Mouse (Mus musculus): ENCODE measurements around the gene Lias. TPM values are rescaled to one million over a fixed set of nuclear protein-coding genes. Genes with fewer than 3 reads are reported as not detected.

Gene Lias
- polyA plus RNA-seq, 1 experiment from 2014 or later, result 67.8 TPM

GRCm38 (mm10) chr5:65391753-65392152 lies 456 bp downstream of the Lias start:
- Histone ChIP-seq H3K27ac (peak overlapping the region; percentile 99), H3K4me3 (peak overlapping the region; percentile 97), H3K4me1 (no peaks in the 10 kb centered on the region), H3K9me3 (no peaks in the 10 kb centered on the region), H3K27me3 (ENCODE audit: insufficient read depth, poor library complexity, severe bottlenecking) (no peaks in the 10 kb centered on the region), H3K36me3 (peaks cover 61% of the 10 kb centered on the region)
- DNase-seq (ENCODE audit: low spot score), result no peak
- 6% methylated on average over 12 of the region's 12 CpGs for WGBS

DNA sequence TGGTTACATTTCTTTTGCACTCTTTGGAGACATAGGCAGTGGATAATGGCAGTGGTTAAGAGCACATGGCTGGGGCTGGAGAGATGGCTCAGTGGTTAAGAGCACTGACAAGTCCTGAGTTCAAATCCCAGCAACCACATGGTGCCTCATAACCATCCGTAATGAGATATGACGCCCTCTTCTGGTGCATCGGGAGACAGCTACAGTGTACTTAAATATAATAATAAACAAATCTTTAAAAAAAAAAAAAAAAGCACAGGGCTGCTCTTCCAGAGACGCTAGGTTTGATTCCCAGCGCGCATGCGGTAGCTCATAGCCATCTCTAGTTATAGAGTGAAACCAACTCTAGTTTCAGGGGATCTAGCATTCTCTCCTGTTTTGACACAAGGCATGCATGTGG lies 3.1 kb downstream of the Lias start:
- no peak overlapping the region for H3K27ac ChIP-seq
- no peaks in the 10 kb centered on the region for H3K27me3 ChIP-seq (ENCODE audit: insufficient read depth, poor library complexity, severe bottlenecking)
- peaks cover 57% of the 10 kb centered on the region for H3K36me3 ChIP-seq
- H3K9me3 ChIP-seq, result no peaks in the 10 kb centered on the region
- H3K4me1 ChIP-seq, result no peaks in the 10 kb centered on the region
- WGBS, result 93% methylated on average over 7 of the region's 7 CpGs
- DNase-seq (ENCODE audit: low spot score), result no peak
- no peak overlapping the region for H3K4me3 ChIP-seq

DNA sequence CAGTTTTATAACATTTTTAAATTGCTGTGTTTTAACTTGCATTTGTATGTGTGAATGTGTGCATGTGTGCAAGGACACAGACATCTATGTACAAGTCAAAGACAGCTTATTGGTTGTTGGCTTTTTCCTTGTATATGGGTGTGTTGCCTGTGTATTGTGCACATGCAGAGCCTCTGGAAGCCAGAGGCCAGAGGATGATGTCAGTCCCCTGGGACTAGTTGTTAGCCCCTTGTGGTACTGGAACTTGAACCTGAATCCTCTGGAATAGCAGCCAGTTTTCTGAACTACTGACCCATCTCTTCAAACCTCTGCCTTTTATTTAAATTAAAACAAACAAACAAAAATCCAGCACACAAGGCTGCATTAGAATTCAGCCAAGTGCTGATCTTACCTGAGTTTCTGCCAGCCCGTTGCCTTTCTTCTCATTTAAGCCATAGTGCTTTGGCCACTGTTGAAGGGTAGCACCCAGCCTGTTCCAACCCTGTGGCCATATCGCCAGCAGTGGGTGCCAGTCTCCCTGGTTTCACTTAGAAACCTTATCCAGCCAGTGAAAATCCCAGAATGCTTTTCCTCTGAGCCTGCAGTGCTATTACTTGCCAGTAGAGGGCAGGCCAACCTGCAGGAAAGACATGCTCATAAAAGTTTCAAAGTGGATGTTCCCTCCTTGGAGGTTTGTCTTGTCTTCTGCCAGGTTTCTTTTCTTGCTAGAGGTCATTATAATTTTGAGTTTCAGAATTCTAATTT lies 10.1 kb downstream of the Lias start:
- peaks cover 83% of the 10 kb centered on the region for H3K36me3 ChIP-seq
- 30% methylated on average over 2 of the region's 2 CpGs for WGBS

DNA sequence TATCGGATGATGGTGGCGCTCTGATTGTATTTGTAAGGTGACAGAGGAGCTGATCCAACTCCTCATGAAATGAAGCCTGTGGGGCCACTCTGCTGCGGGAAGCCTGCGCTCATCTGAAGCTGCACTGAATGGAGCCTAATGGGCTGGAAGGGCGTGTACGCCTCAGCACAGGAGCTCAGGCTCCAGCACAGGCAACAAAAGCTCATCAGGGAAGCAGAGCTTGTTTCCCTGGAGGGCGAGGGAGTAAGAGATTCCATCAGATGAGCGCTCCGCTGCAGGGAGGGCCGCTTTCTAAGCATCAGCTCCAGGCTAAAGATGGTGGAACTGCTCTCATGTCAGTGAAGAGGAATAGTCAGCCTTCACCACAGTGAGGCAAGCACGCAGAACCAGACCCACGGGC lies 16.7 kb downstream of the Lias start:
- DNase-seq (ENCODE audit: low spot score), result no peak
- H3K27me3 ChIP-seq (ENCODE audit: insufficient read depth, poor library complexity, severe bottlenecking), result no peaks in the 10 kb centered on the region
- 57% methylated on average over 12 of the region's 12 CpGs for WGBS
- no peaks in the 10 kb centered on the region for H3K9me3 ChIP-seq
- peaks cover 6% of the 10 kb centered on the region for H3K4me1 ChIP-seq
- no peak overlapping the region for H3K4me3 ChIP-seq
- peak overlapping the region; percentile 64 for H3K27ac ChIP-seq
- peaks cover 75% of the 10 kb centered on the region for H3K36me3 ChIP-seq

More for the DNA sequence above, 10.1 kb downstream of the Lias start:
- Histone ChIP-seq H3K4me1 (no peaks in the 10 kb centered on the region), H3K4me3 (no peak overlapping the region), H3K27me3 (ENCODE audit: insufficient read depth, poor library complexity, severe bottlenecking) (no peaks in the 10 kb centered on the region), H3K9me3 (no peaks in the 10 kb centered on the region), H3K27ac (no peak overlapping the region)
- DNase-seq (ENCODE audit: low spot score), result peak; percentile 82

DNA sequence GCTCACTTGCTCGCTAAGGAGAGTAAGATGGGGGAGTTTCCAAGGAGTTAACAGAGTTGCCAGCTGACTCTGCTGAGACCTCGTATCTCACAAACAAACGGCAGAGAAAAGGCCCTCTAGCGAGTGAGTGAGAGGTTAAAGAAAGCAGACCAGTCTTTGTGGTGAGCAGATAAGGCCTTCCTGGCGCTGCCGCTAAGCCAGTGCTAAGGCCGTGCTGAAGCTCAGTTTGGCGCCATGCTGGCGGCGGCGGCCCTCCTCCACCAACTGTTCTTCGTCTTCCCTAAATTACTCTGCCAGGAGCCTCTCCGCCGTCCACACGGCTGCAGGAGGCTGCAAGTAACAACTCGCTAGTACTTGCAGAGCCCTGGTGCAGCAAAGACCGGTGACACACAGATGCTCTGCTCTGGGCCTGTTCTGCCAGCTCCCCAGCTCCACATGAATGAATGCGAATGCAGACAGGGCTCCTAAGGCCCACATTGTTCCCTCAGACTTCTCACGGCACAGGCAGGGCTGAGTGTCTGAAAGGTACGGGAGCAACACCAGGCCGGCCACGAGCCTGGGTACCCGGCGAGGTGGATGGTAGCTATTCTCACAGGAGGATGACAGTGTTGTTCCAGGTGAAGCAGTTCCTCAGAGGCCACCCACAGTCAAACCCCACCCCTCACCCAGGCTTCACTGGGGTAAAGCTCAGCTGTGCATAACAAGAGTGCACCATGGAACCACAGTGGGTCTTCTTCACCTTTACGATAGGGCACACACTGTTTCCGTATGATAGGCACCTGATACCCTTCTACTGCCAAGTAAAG lies 24.6 kb downstream of the Lias start:
- DNase-seq (ENCODE audit: low spot score), result peak; percentile 96
- no peaks in the 10 kb centered on the region for H3K9me3 ChIP-seq
- H3K36me3 ChIP-seq, result peaks cover 62% of the 10 kb centered on the region
- WGBS, result 9% methylated on average over 26 of the region's 26 CpGs
- peak overlapping the region; percentile 42 for H3K4me3 ChIP-seq
- peaks cover 35% of the 10 kb centered on the region for H3K4me1 ChIP-seq
- no peaks in the 10 kb centered on the region for H3K27me3 ChIP-seq (ENCODE audit: insufficient read depth, poor library complexity, severe bottlenecking)
- H3K27ac ChIP-seq, result peak overlapping the region; percentile 94

DNA sequence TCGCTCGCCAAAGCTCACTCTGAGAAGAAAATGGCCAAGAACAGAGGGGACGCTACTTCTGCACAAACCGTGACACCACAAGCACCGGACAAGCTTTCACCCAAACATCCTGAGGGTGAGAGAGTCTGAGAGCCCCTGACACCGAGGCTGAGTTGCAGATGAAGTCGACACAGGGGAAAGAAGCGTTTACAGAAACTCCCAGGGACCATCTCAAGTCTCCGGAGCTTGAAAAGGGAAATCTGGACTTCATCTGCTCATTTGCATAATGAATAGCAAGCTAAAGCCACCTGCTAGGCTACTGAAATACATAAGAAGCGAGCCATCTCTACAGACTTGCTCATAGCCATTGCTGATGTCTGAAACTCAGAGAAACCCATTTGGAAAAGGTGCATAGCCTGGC lies 27.8 kb downstream of the Lias start:
- H3K9me3 ChIP-seq, result no peaks in the 10 kb centered on the region
- no peaks in the 10 kb centered on the region for H3K27me3 ChIP-seq (ENCODE audit: insufficient read depth, poor library complexity, severe bottlenecking)
- H3K27ac ChIP-seq, result no peak overlapping the region
- H3K4me3 ChIP-seq, result no peak overlapping the region
- no peak for DNase-seq (ENCODE audit: low spot score)
- WGBS, result 83% methylated on average over 10 of the region's 10 CpGs
- H3K4me1 ChIP-seq, result peaks cover 32% of the 10 kb centered on the region
- H3K36me3 ChIP-seq, result peaks cover 74% of the 10 kb centered on the region

DNA sequence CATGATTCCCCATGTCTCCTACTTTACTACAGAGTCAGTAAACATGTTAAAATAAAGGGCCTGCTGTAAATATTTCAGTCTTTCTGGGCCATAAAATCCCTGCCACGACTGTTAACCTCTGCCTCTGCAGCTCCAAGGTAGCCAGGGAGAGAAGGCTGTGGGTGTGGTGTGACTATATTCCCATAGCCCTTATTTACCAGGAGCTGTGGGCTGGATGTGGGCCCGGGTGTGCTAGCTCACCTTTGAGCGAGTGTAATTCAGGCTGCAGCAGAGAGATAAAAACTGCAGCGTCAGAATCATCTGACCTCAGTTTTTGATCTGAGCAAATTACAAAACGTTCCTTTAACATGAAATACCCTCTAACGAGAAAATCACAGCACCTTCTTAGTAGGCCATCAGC lies 29.5 kb downstream of the Lias start:
- no peaks in the 10 kb centered on the region for H3K27me3 ChIP-seq (ENCODE audit: insufficient read depth, poor library complexity, severe bottlenecking)
- H3K4me3 ChIP-seq, result no peak overlapping the region
- no peaks in the 10 kb centered on the region for H3K9me3 ChIP-seq
- 80% methylated on average over 6 of the region's 6 CpGs for WGBS
- DNase-seq (ENCODE audit: low spot score), result no peak
- peaks cover 16% of the 10 kb centered on the region for H3K4me1 ChIP-seq
- H3K36me3 ChIP-seq, result peaks cover 87% of the 10 kb centered on the region
- H3K27ac ChIP-seq, result no peak overlapping the region

DNA sequence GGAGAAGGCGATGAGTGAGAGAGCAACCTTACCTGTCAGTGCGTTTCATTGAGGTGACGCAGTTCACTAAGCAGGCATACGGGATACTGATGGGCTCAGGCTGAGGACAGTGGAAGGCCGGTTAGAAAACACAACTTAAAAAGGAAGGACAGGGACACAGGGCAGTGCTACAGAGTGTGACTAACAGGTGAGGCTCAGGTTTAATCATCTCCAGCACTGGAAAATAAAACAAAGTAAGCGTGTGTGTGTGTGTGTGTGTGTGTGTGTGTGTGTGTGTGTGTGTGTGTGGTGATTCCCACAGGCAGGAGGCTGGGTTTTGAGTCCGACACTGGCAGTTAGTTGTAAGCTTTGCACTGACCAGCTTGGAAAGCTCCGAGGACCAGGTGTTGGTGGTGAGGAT lies 31.5 kb downstream of the Lias start:
- 88% methylated on average over 8 of the region's 8 CpGs for WGBS
- Histone ChIP-seq H3K4me3 (no peak overlapping the region), H3K27me3 (ENCODE audit: insufficient read depth, poor library complexity, severe bottlenecking) (no peaks in the 10 kb centered on the region), H3K9me3 (no peaks in the 10 kb centered on the region), H3K4me1 (no peaks in the 10 kb centered on the region), H3K27ac (no peak overlapping the region), H3K36me3 (peaks cover 90% of the 10 kb centered on the region)
- no peak for DNase-seq (ENCODE audit: low spot score)

GRCm38 (mm10) chr5:65424215-65424614 lies 32.9 kb downstream of the Lias start:
- WGBS, result 82% methylated on average over 6 of the region's 6 CpGs
- Histone ChIP-seq H3K36me3 (peaks cover 81% of the 10 kb centered on the region), H3K4me3 (no peak overlapping the region)

GRCm38 (mm10) chr5:65425251-65425650 lies 34.0 kb downstream of the Lias start:
- no peak for DNase-seq (ENCODE audit: low spot score)
- peaks cover 73% of the 10 kb centered on the region for H3K36me3 ChIP-seq
- 86% methylated on average over 5 of the region's 5 CpGs for WGBS
- no peaks in the 10 kb centered on the region for H3K9me3 ChIP-seq
- no peak overlapping the region for H3K4me3 ChIP-seq
- H3K27me3 ChIP-seq (ENCODE audit: insufficient read depth, poor library complexity, severe bottlenecking), result no peaks in the 10 kb centered on the region
- H3K4me1 ChIP-seq, result peaks cover 5% of the 10 kb centered on the region; the same call in 1 of the 2 replicates
- H3K27ac ChIP-seq, result no peak overlapping the region

More at GRCm38 (mm10) chr5:65424215-65424614, 32.9 kb downstream of the Lias start:
- no peak for DNase-seq (ENCODE audit: low spot score)
- Histone ChIP-seq H3K27ac (no peak overlapping the region), H3K4me1 (peaks cover 5% of the 10 kb centered on the region; the same call in 1 of the 2 replicates), H3K27me3 (ENCODE audit: insufficient read depth, poor library complexity, severe bottlenecking) (no peaks in the 10 kb centered on the region), H3K9me3 (no peaks in the 10 kb centered on the region)

- no peak overlapping the region for H3K4me3 ChIP-seq
- no peaks in the 10 kb centered on the region for H3K9me3 ChIP-seq
- DNase-seq (ENCODE audit: low spot score), result no peak
- 52% methylated on average over 4 of the region's 4 CpGs for WGBS
- H3K27ac ChIP-seq, result no peak overlapping the region
- no peaks in the 10 kb centered on the region for H3K27me3 ChIP-seq (ENCODE audit: insufficient read depth, poor library complexity, severe bottlenecking)
- peaks cover 9% of the 10 kb centered on the region for H3K4me1 ChIP-seq
- peaks cover 52% of the 10 kb centered on the region for H3K36me3 ChIP-seq
Observed at GRCm38 (mm10) chr5:65428321-65428720, 37.0 kb downstream of the Lias start.

- H3K36me3 ChIP-seq, result peaks cover 42% of the 10 kb centered on the region
- no peak for DNase-seq (ENCODE audit: low spot score)
- H3K4me3 ChIP-seq, result no peak overlapping the region
- H3K27me3 ChIP-seq (ENCODE audit: insufficient read depth, poor library complexity, severe bottlenecking), result no peaks in the 10 kb centered on the region
- peaks cover 17% of the 10 kb centered on the region for H3K4me1 ChIP-seq
- H3K27ac ChIP-seq, result no peak overlapping the region
- 87% methylated on average over 5 of the region's 5 CpGs for WGBS
- H3K9me3 ChIP-seq, result no peaks in the 10 kb centered on the region
Observed at GRCm38 (mm10) chr5:65429441-65429840, 38.1 kb downstream of the Lias start.
